Mouse (Mus musculus) ES-Bruce4 (cell line): ENCODE measurements around the gene Sqstm1. TPM values are rescaled to one million over a fixed set of nuclear protein-coding genes. Genes with fewer than 3 reads are reported as not detected.

ENCODE experiments used
- H3K27ac ChIP-seq: 2 replicates; pipeline ENCODE4 v1.5.1; 2012; ENCODE audit warnings: low read length, inconsistent platforms; ENCODE audit not compliant: insufficient read depth
- H3K27me3 ChIP-seq: 2 replicates; pipeline ENCODE4 v1.6.1; 2012; ENCODE audit warnings: mild to moderate bottlenecking, low read length, inconsistent platforms; ENCODE audit not compliant: control insufficient read depth, poor library complexity, insufficient read depth, severe bottlenecking
- H3K36me3 ChIP-seq: 2 replicates; pipeline ENCODE4 v1.6.1; 2012; ENCODE audit warnings: inconsistent platforms, mild to moderate bottlenecking, low read length, moderate library complexity; ENCODE audit not compliant: control insufficient read depth, poor library complexity, insufficient read depth, severe bottlenecking
- H3K4me1 ChIP-seq: one replicate; pipeline ENCODE4 v1.8.1; 2011; ENCODE audit warnings: low read length; ENCODE audit not compliant: control insufficient read depth, insufficient read depth
- H3K4me3 ChIP-seq: 2 replicates; pipeline ENCODE4 v1.5.1; 2011; ENCODE audit warnings: low read depth, mild to moderate bottlenecking, low read length
- H3K9ac ChIP-seq: 2 replicates; pipeline ENCODE4 v1.6.1; 2012; ENCODE audit warnings: low read depth, mild to moderate bottlenecking, inconsistent platforms; ENCODE audit not compliant: poor library complexity, severe bottlenecking
- H3K9me3 ChIP-seq: replicated peaks from 2 replicates; pipeline ENCODE4 v1.6.1; 2012; ENCODE audit warnings: mild to moderate bottlenecking, low read length, inconsistent platforms; ENCODE audit not compliant: control insufficient read depth, poor library complexity, insufficient read depth, severe bottlenecking
- CTCF ChIP-seq: IDR thresholded peaks from one replicate; pipeline ENCODE4 v1.8.1; 2011; ENCODE audit warnings: low read depth, low read length
- EP300 ChIP-seq: IDR thresholded peaks from 2 replicates; pipeline ENCODE4 v1.6.1; 2011; ENCODE audit warnings: low read depth, low read length; ENCODE audit not compliant: insufficient read depth
- POLR2A ChIP-seq: IDR thresholded peaks from one replicate; pipeline ENCODE4 v1.8.1; 2011; ENCODE audit warnings: low read length; ENCODE audit not compliant: insufficient read depth
- polyA plus RNA-seq: library from polyadenylated mRNA; stranded (reverse); fragments of >200 nt; gene quantifications from 2 replicates; pipeline ENCODE4 v1.2.4, GENCODE M21; 2011; ENCODE audit warnings: low read depth; ENCODE audit not compliant: missing spikeins, insufficient read depth, insufficient read length

The Sqstm1 gene
- polyA plus RNA-seq, 1 experiment, result 259 TPM

GRCm38 (mm10) chr11:50162338-50163050 is 48.1 kb downstream of the Sqstm1 start:
- no peaks in the 10 kb centered on the region for H3K36me3 ChIP-seq
- H3K27me3 ChIP-seq, result no peaks in the 10 kb centered on the region
- TF ChIP-seq POLR2A (no peak), EP300 (no peak), CTCF (no peak)
- no peaks in the 10 kb centered on the region for H3K9me3 ChIP-seq
- no peak overlapping the region for H3K4me3 ChIP-seq
- H3K27ac ChIP-seq, result no peak overlapping the region
- H3K4me1 ChIP-seq, result no peaks in the 10 kb centered on the region
- H3K9ac ChIP-seq, result no peak overlapping the region

- Histone ChIP-seq H3K27me3 (no peaks in the 10 kb centered on the region), H3K4me3 (no peak overlapping the region), H3K9ac (no peak overlapping the region), H3K9me3 (no peaks in the 10 kb centered on the region), H3K4me1 (no peaks in the 10 kb centered on the region), H3K36me3 (no peaks in the 10 kb centered on the region), H3K27ac (no peak overlapping the region)
- TF ChIP-seq CTCF (peak; percentile 99), POLR2A (no peak)
Measured at GRCm38 (mm10) chr11:50161578-50162304, 48.9 kb downstream of the Sqstm1 start.

- Histone ChIP-seq H3K36me3 (no peaks in the 10 kb centered on the region; the same call in 1 of the 2 replicates), H3K27me3 (no peaks in the 10 kb centered on the region), H3K9ac (no peak overlapping the region), H3K27ac (no peak overlapping the region), H3K4me1 (no peaks in the 10 kb centered on the region), H3K9me3 (no peaks in the 10 kb centered on the region), H3K4me3 (no peak overlapping the region)
- no peak for TF ChIP-seq EP300
- TF ChIP-seq CTCF, result no peak
- TF ChIP-seq POLR2A, result no peak
Measured at GRCm38 (mm10) chr11:50159347-50159746, 51.3 kb downstream of the Sqstm1 start.

- H3K36me3 ChIP-seq, result no peaks in the 10 kb centered on the region; the same call in 1 of the 2 replicates
- no peaks in the 10 kb centered on the region for H3K4me1 ChIP-seq
- no peak overlapping the region for H3K4me3 ChIP-seq
- H3K9me3 ChIP-seq, result no peaks in the 10 kb centered on the region
- H3K27me3 ChIP-seq, result no peaks in the 10 kb centered on the region
- TF ChIP-seq POLR2A (no peak), CTCF (no peak), EP300 (no peak)
- no peak overlapping the region for H3K9ac ChIP-seq
- H3K27ac ChIP-seq, result no peak overlapping the region
Measured at GRCm38 (mm10) chr11:50158346-50158745, 52.3 kb downstream of the Sqstm1 start.

- TF ChIP-seq CTCF (no peak), EP300 (no peak), POLR2A (no peak)
- peaks cover 2% of the 10 kb centered on the region; the same call in 1 of the 2 replicates for H3K36me3 ChIP-seq
Measured at GRCm38 (mm10) chr11:50156725-50157258, 53.8 kb downstream of the Sqstm1 start.

GRCm38 (mm10) chr11:50155785-50156184 is 54.8 kb downstream of the Sqstm1 start:
- no peak overlapping the region for H3K4me3 ChIP-seq
- H3K9me3 ChIP-seq, result no peaks in the 10 kb centered on the region
- H3K27me3 ChIP-seq, result no peaks in the 10 kb centered on the region
- peaks cover 2% of the 10 kb centered on the region; the same call in 1 of the 2 replicates for H3K36me3 ChIP-seq
- H3K4me1 ChIP-seq, result no peaks in the 10 kb centered on the region
- no peak overlapping the region for H3K27ac ChIP-seq
- TF ChIP-seq CTCF (no peak), POLR2A (no peak), EP300 (no peak)
- H3K9ac ChIP-seq, result no peak overlapping the region

More at GRCm38 (mm10) chr11:50156725-50157258, 53.8 kb downstream of the Sqstm1 start:
- no peak overlapping the region for H3K4me3 ChIP-seq
- no peak overlapping the region for H3K27ac ChIP-seq
- no peaks in the 10 kb centered on the region for H3K27me3 ChIP-seq
- H3K9ac ChIP-seq, result no peak overlapping the region
- H3K9me3 ChIP-seq, result no peaks in the 10 kb centered on the region
- no peaks in the 10 kb centered on the region for H3K4me1 ChIP-seq
